Mouse (Mus musculus): ENCODE measurements at regions not wholly inside any gene's neighbourhood (a gene's known extent, or its start where the extent isn't known, plus 50 kb on each side); places are given as distances from the start of the nearest gene placed in this dataset.

- peak; percentile 1 to 9 for DNase-seq
These were observed 694.1 kb upstream of the Gm21833 start for GRCm38 (mm10) chr16:82133955-82134665.

- no peak for DNase-seq
These were observed 692.9 kb upstream of the Gm21833 start for GRCm38 (mm10) chr16:82135255-82135654.

- no peak for DNase-seq
These were observed 645.4 kb upstream of the Gm21833 start for GRCm38 (mm10) chr16:82182797-82183196.

- no peak for DNase-seq
These were observed 595.3 kb upstream of the Gm21833 start for GRCm38 (mm10) chr16:82232916-82233315.

GRCm38 (mm10) chr16:82243851-82244250 lies 584.3 kb upstream of the Gm21833 start:
- no peak for DNase-seq
